Mouse (Mus musculus) midbrain, embryonic 11.5 days (tissue): ENCODE data around the gene Pgrmc1. TPM values are rescaled to one million over a fixed set of nuclear protein-coding genes. Genes with fewer than 3 reads are reported as not detected.

ENCODE experiments used
- ATAC-seq: fragments of 200-750 bp; cut with Nextera tagmentation; 2 replicates; pipeline ENCODE4 v1.8.0; 2017; ENCODE audit warnings: moderate TSS enrichment, moderate library complexity; ENCODE audit not compliant: low FRiP score
- DNase-seq: peaks from one replicate; pipeline ENCODE4 v3.0.0; 2015; ENCODE audit warnings: low spot score; ENCODE audit errors: missing footprints
- H3K27ac ChIP-seq: fragments of 300-500 bp; sonication (generic); 2 replicates; pipeline ENCODE4 v1.5.1; 2014; ENCODE audit warnings: low read depth, low read length
- H3K27me3 ChIP-seq: fragments of 300-500 bp; sonication (generic); 2 replicates; pipeline ENCODE4 v1.6.1; 2014; ENCODE audit warnings: mild to moderate bottlenecking, low read length, moderate library complexity, mixed read lengths; ENCODE audit not compliant: control insufficient read depth, insufficient read depth
- H3K36me3 ChIP-seq: fragments of 300-500 bp; sonication (generic); 2 replicates; pipeline ENCODE4 v1.6.1; 2014; ENCODE audit warnings: mild to moderate bottlenecking, low read length, moderate library complexity, mixed read lengths; ENCODE audit not compliant: control insufficient read depth, insufficient read depth
- H3K4me1 ChIP-seq: fragments of 300-500 bp; sonication (generic); 2 replicates; pipeline ENCODE4 v1.6.1; 2014; ENCODE audit warnings: low read length; ENCODE audit not compliant: control insufficient read depth, insufficient read depth
- H3K4me2 ChIP-seq: fragments of 300-500 bp; sonication (generic); 2 replicates; pipeline ENCODE4 v1.6.1; 2014; ENCODE audit warnings: mild to moderate bottlenecking, moderate library complexity
- H3K4me3 ChIP-seq: fragments of 300-500 bp; sonication (generic); 2 replicates; pipeline ENCODE4 v1.5.1; 2014; ENCODE audit warnings: low read depth, low read length
- H3K9ac ChIP-seq: fragments of 300-500 bp; sonication (generic); 2 replicates; pipeline ENCODE4 v1.6.1; 2014; ENCODE audit warnings: low read length
- H3K9me3 ChIP-seq: fragments of 300-500 bp; sonication (generic); 2 replicates; pipeline ENCODE4 v1.6.1; 2016; ENCODE audit warnings: low read length; ENCODE audit not compliant: control insufficient read depth
- WGBS: fragments of 180-500 bp; shearing (Covaris S2); extraction: QIAGEN DNeasy Blood & Tissue Kit; methylation state at CpG from one replicate; pipeline ENCODE4 v1.1.7; 2014; 5-methylcytosine and 5-hydroxymethylcytosine counted together
- polyA plus RNA-seq: library from polyadenylated mRNA; unstranded; fragments of >200 nt; fragmentation: Nextera tagmentation; extraction: Ambion mirVana; gene quantifications from 2 replicates; pipeline ENCODE4 v1.2.1, GENCODE M21; 2014

The Pgrmc1 gene
- polyA plus RNA-seq, 1 experiment from 2014 or later: 443 TPM

GRCm38 (mm10) chrX:36598861-36599344 lies 897 bp downstream of the Pgrmc1 start:
- peak overlapping the region; percentile 79 for H3K9ac ChIP-seq
- DNase-seq: no peak
- H3K4me1 ChIP-seq: peaks cover 7% of the 10 kb centered on the region
- ATAC-seq: peak; percentile 25
- H3K27me3 ChIP-seq: no peaks in the 10 kb centered on the region
- 27% methylated on average over 14 of the region's 14 CpGs for WGBS
- no peak overlapping the region for H3K27ac ChIP-seq
- peak overlapping the region; percentile 61 for H3K4me3 ChIP-seq
- peak overlapping the region; percentile 52 for H3K4me2 ChIP-seq
- H3K36me3 ChIP-seq: 0 out of 2 replicates have a peak, but pooled peaks cover 2% of the 10 kb centered on the region
- H3K9me3 ChIP-seq: no peaks in the 10 kb centered on the region

GRCm38 (mm10) chrX:36599656-36600055 lies 1.6 kb downstream of the Pgrmc1 start:
- Histone ChIP-seq H3K4me3 (peak overlapping the region; percentile 61), H3K27me3 (no peaks in the 10 kb centered on the region), H3K4me1 (peaks cover 7% of the 10 kb centered on the region), H3K9me3 (no peaks in the 10 kb centered on the region), H3K36me3 (0 out of 2 replicates have a peak, but pooled peaks cover 2% of the 10 kb centered on the region), H3K4me2 (peak overlapping the region; percentile 52), H3K9ac (peak overlapping the region; percentile 79), H3K27ac (no peak overlapping the region)
- WGBS: 45% methylated on average over 3 of the region's 3 CpGs
- ATAC-seq (no peak), DNase-seq (no peak)

GRCm38 (mm10) chrX:36600066-36600465 lies 2.1 kb downstream of the Pgrmc1 start:
- Histone ChIP-seq H3K9ac (no peak overlapping the region), H3K27me3 (no peaks in the 10 kb centered on the region), H3K4me3 (no peak overlapping the region; the same call in 1 of the 2 replicates), H3K36me3 (0 out of 2 replicates have a peak, but pooled peaks cover 2% of the 10 kb centered on the region), H3K4me2 (peak overlapping the region; percentile 52), H3K9me3 (no peaks in the 10 kb centered on the region), H3K4me1 (peaks cover 7% of the 10 kb centered on the region), H3K27ac (no peak overlapping the region)
- WGBS: 81% methylated on average over 8 of the region's 8 CpGs
- DNase-seq (no peak), ATAC-seq (no peak)

- Histone ChIP-seq H3K36me3 (0 out of 2 replicates have a peak, but pooled peaks cover 2% of the 10 kb centered on the region), H3K27me3 (no peaks in the 10 kb centered on the region), H3K4me3 (no peak overlapping the region), H3K4me1 (peaks cover 7% of the 10 kb centered on the region), H3K27ac (no peak overlapping the region), H3K9ac (no peak overlapping the region), H3K9me3 (no peaks in the 10 kb centered on the region), H3K4me2 (no peak overlapping the region)
- 94% methylated on average over 2 of the region's 2 CpGs for WGBS
- ATAC-seq: no peak
- no peak for DNase-seq
These were observed 4.9 kb downstream of the Pgrmc1 start for GRCm38 (mm10) chrX:36602926-36603325.

GRCm38 (mm10) chrX:36604040-36604439 lies 6.0 kb downstream of the Pgrmc1 start:
- no peak overlapping the region for H3K9ac ChIP-seq
- H3K4me3 ChIP-seq: no peak overlapping the region
- no peak overlapping the region for H3K27ac ChIP-seq
- peaks cover 7% of the 10 kb centered on the region for H3K4me1 ChIP-seq
- no peak for ATAC-seq
- 0 out of 2 replicates have a peak, but pooled peaks cover 2% of the 10 kb centered on the region for H3K36me3 ChIP-seq
- no peak for DNase-seq
- H3K9me3 ChIP-seq: no peaks in the 10 kb centered on the region
- 89% methylated on average over 4 of the region's 4 CpGs for WGBS
- H3K27me3 ChIP-seq: no peaks in the 10 kb centered on the region
- H3K4me2 ChIP-seq: no peak overlapping the region

GRCm38 (mm10) chrX:36609117-36609516 lies 11.1 kb downstream of the Pgrmc1 start:
- Histone ChIP-seq H3K9me3 (no peaks in the 10 kb centered on the region), H3K9ac (no peak overlapping the region), H3K4me2 (no peak overlapping the region), H3K4me1 (no peaks in the 10 kb centered on the region), H3K27ac (no peak overlapping the region), H3K27me3 (no peaks in the 10 kb centered on the region), H3K4me3 (no peak overlapping the region), H3K36me3 (no peaks in the 10 kb centered on the region)
- DNase-seq (no peak), ATAC-seq (no peak)
- 80% methylated on average over 2 of the region's 2 CpGs for WGBS

GRCm38 (mm10) chrX:36628102-36628501 lies 30.1 kb downstream of the Pgrmc1 start:
- DNase-seq (no peak), ATAC-seq (no peak)
- no peak overlapping the region for H3K4me3 ChIP-seq
- H3K36me3 ChIP-seq: no peaks in the 10 kb centered on the region
- no peaks in the 10 kb centered on the region for H3K4me1 ChIP-seq
- no peaks in the 10 kb centered on the region for H3K27me3 ChIP-seq
- no peak overlapping the region for H3K27ac ChIP-seq
- H3K9me3 ChIP-seq: no peaks in the 10 kb centered on the region
- no peak overlapping the region for H3K9ac ChIP-seq
- no peak overlapping the region for H3K4me2 ChIP-seq
- 85% methylated on average over 3 of the region's 3 CpGs for WGBS

GRCm38 (mm10) chrX:36630771-36631170 lies 32.8 kb downstream of the Pgrmc1 start:
- H3K9ac ChIP-seq: no peak overlapping the region
- DNase-seq (no peak), ATAC-seq (no peak)
- no peaks in the 10 kb centered on the region for H3K9me3 ChIP-seq
- 8% methylated on average over 1 of the region's 1 CpGs for WGBS
- H3K4me2 ChIP-seq: no peak overlapping the region
- H3K4me3 ChIP-seq: no peak overlapping the region
- no peaks in the 10 kb centered on the region for H3K4me1 ChIP-seq
- H3K36me3 ChIP-seq: no peaks in the 10 kb centered on the region
- H3K27me3 ChIP-seq: no peaks in the 10 kb centered on the region
- H3K27ac ChIP-seq: no peak overlapping the region

GRCm38 (mm10) chrX:36640046-36640445 lies 42.0 kb downstream of the Pgrmc1 start:
- no peak overlapping the region for H3K4me3 ChIP-seq
- DNase-seq: no peak
- H3K4me2 ChIP-seq: no peak overlapping the region
- no peak for ATAC-seq
- H3K9ac ChIP-seq: no peak overlapping the region
- no peaks in the 10 kb centered on the region for H3K9me3 ChIP-seq
- no peaks in the 10 kb centered on the region for H3K36me3 ChIP-seq
- whole genome bisulfite sequencing: 92% methylated on average over 6 of the region's 6 CpGs
- no peaks in the 10 kb centered on the region for H3K4me1 ChIP-seq
- H3K27ac ChIP-seq: no peak overlapping the region
- H3K27me3 ChIP-seq: no peaks in the 10 kb centered on the region
